Mouse (Mus musculus): ENCODE data around the gene Fstl1. TPM values are rescaled to one million over a fixed set of nuclear protein-coding genes. Genes with fewer than 3 reads are reported as not detected.

The Fstl1 gene
- polyA plus RNA-seq (2012; rRNA removed) (6.1 and 9.9 TPM in 2 replicates), polyA plus RNA-seq (2014; fragmentation: Nextera tagmentation; extraction: Ambion mirVana) (15.4 and 15.8 TPM in 2 replicates)

DNA sequence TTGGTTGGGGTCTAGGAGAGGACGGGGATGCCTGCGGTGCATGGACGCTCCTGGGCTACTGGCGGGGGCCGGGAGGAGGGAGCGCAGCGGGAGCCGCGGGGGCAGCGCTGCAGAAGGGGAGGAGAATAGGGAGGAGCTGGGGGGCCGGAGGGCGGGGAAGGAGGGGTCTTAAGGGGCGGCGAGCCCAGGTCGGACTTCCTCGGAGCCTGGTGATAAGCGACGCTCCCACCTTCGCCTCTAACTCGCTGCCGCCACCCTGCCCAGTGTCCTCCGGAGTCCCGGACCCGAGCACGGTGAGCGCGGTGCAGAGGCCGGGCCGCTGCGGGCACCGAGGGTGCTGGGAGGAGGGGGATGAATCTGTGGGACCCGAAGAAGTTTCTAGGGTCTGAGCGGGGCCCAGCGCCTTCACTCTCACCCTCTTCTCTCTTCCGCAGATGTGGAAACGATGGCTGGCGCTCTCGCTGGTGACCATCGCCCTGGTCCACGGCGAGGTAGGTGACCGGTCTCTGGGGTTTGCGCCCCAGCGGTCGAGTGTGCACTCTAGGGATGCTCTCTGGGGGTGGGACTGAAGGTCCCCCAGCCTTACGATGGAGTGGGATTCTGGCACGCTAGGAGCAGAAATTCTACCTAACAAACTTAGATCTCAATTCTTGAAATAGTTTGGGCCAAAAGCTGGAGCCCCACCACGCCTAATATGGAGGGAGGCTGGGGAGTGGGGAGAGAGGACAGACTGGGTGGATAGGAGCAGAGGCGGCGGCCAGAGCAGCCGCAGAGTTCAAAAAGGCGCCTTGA is at the start of gene Fstl1:
TSS of gene Fstl1 (plus strand) at position 14 of the 792 bp plus-strand sequence.
- H3K27ac ChIP-seq = no peak within 1 kb of the TSS
- no peak for ATAC-seq (ENCODE audit: insufficient read depth)

DNA sequence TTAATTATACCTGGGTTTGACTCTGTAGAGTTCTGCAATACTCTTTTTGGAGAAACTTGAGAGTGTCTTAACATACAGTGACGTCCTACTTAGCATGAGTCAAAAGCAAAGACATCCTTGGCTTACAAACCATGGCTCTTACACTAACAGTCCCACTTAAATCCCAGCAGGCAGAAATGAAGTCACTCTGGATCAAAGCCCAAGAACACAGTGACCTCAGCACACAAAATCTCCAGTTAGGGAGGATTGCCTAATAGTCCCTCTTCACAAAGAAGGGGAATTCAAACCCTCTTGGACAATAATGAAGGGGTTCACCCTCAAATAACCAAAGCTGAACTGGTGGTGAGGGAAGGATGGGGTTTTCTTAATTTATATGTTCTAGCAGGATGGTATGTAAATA is 48.0 kb upstream of the Fstl1 start:
- Histone ChIP-seq H3K9me3 (ENCODE audit: control insufficient read depth, low read length) (no peaks in the 10 kb centered on the region), H3K4me1 (replicated peaks; ENCODE audit: control insufficient read depth in 2 of 2, insufficient read depth in 2 of 2, low read length in 1 of 2) (peaks cover 0 to 3% of the 10 kb centered on the region in 2 experiments; a peak in 1 of 4 replicates), H3K27ac (no peak overlapping the region), H3K27me3 (ENCODE audit: control insufficient read depth, insufficient read depth, low read length) (no peaks in the 10 kb centered on the region), H3K36me3 (replicated peaks; ENCODE audit: control insufficient read depth, insufficient read depth, low read depth) (no peaks in the 10 kb centered on the region), H3K9ac (replicated peaks) (no peak overlapping the region), H3K4me3 (ENCODE audit: insufficient read depth in 1 of 2, low read depth in 2 of 2, low read length in 2 of 2) (no peak overlapping the region), H3K4me2 (ENCODE audit: low read depth) (no peak overlapping the region)
- WGBS (ENCODE audit: insufficient replicate concordance) = 41% methylated on average over 1 of the region's 1 CpGs
- DNase-seq (ENCODE audit: low read depth in 3 of 3, low spot score in 3 of 3) (no peak), ATAC-seq (ENCODE audit: insufficient read depth) (no peak)
- TF ChIP-seq CTCF (IDR thresholded peaks at IDR 0.05; ENCODE audit: low read depth) = no peak
- no peak for TF ChIP-seq EP300 (IDR thresholded peaks at IDR 0.05; ENCODE audit: low read depth)

More for the DNA sequence above, at the start of gene Fstl1:
- Histone ChIP-seq H3K36me3 (replicated peaks; ENCODE audit: control insufficient read depth, insufficient read depth, low read depth) (no peaks in the 10 kb centered on the region), H3K9me3 (ENCODE audit: control insufficient read depth, low read length) (no peaks in the 10 kb centered on the region), H3K27me3 (ENCODE audit: control insufficient read depth, insufficient read depth, low read length) (peaks cover 21% of the 10 kb centered on the region), H3K9ac (replicated peaks) (peak within 1 kb of the TSS; percentile 27; the same call in 1 of the 2 replicates), H3K4me1 (replicated peaks; ENCODE audit: control insufficient read depth in 2 of 2, insufficient read depth in 2 of 2, low read length in 1 of 2) (0 out of 4 replicates have a peak, but pooled peaks cover 0 to 2% of the 10 kb centered on the region in 2 experiments), H3K4me3 (ENCODE audit: insufficient read depth in 1 of 2, low read depth in 2 of 2, low read length in 2 of 2) (peak within 1 kb of the TSS; percentile 31 to 43), H3K4me2 (ENCODE audit: low read depth) (peak within 1 kb of the TSS; percentile 65)
- TF ChIP-seq EP300 (IDR thresholded peaks at IDR 0.05; ENCODE audit: low read depth) (no peak), CTCF (IDR thresholded peaks at IDR 0.05; ENCODE audit: low read depth) (no peak)
- no peak for DNase-seq (ENCODE audit: low read depth in 3 of 3, low spot score in 3 of 3)
- WGBS (ENCODE audit: insufficient replicate concordance) = 2% methylated on average over 48 of the region's 52 CpGs

DNA sequence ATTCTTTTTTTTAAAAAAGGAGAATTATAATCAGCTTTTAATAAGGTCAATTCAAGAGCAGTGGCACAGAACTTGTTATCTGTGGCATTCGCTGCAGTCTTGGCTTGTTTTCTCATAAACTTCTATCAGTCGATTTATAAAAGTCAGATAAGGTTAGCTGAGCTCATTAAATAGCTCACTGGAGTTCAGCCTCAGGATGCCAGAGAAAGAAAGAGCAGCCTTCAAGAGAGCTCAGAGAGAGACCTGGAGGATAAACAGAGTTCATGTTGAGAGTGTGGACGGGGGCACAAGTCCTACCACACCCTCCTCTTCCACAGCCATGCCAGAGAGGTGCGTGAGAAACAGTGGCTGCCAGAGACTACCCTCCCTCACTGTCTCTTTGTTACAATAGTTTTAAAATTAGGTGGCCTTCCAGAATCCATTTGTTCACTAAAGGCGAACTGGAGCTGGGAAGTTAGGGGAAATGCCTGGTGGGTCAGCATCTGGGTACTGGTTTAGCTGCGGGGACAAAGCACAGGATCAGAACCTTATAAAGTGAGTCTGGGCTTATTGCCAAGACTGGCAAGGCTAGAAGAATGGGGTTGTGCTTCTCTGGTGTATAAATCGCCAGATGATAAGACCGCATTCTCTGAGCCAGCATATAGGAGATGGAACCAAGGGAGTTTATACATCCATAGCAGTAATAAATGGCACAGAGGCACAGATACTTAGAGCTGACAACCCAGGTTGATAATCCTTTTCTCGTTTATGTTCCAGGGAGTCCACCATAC is 47.1 kb upstream of the Fstl1 start:
- Histone ChIP-seq H3K9ac (replicated peaks) (no peak overlapping the region), H3K27me3 (ENCODE audit: control insufficient read depth, insufficient read depth, low read length) (no peaks in the 10 kb centered on the region), H3K36me3 (replicated peaks; ENCODE audit: control insufficient read depth, insufficient read depth, low read depth) (no peaks in the 10 kb centered on the region), H3K27ac (no peak overlapping the region), H3K9me3 (ENCODE audit: control insufficient read depth, low read length) (no peaks in the 10 kb centered on the region), H3K4me1 (replicated peaks; ENCODE audit: control insufficient read depth in 2 of 2, insufficient read depth in 2 of 2, low read length in 1 of 2) (peaks cover 0 to 3% of the 10 kb centered on the region in 2 experiments; a peak in 1 of 4 replicates), H3K4me2 (ENCODE audit: low read depth) (no peak overlapping the region), H3K4me3 (ENCODE audit: insufficient read depth in 1 of 2, low read depth in 2 of 2, low read length in 2 of 2) (no peak overlapping the region)
- whole genome bisulfite sequencing (ENCODE audit: insufficient replicate concordance) = 58% methylated on average over 9 of the region's 9 CpGs
- TF ChIP-seq EP300 (IDR thresholded peaks at IDR 0.05; ENCODE audit: low read depth) (no peak), CTCF (IDR thresholded peaks at IDR 0.05; ENCODE audit: low read depth) (no peak)
- no peak for ATAC-seq (ENCODE audit: insufficient read depth)
- DNase-seq (ENCODE audit: low read depth in 3 of 3, low spot score in 3 of 3) = no peak

- no peak overlapping the region for H3K27ac ChIP-seq
- H3K27me3 ChIP-seq (ENCODE audit: control insufficient read depth, insufficient read depth, low read length) = no peaks in the 10 kb centered on the region
- H3K9ac ChIP-seq (replicated peaks) = no peak overlapping the region
- no peaks in the 10 kb centered on the region for H3K9me3 ChIP-seq (ENCODE audit: control insufficient read depth, low read length)
- H3K36me3 ChIP-seq (replicated peaks; ENCODE audit: control insufficient read depth, insufficient read depth, low read depth) = no peaks in the 10 kb centered on the region
- peaks cover 0 to 3% of the 10 kb centered on the region in 2 experiments; a peak in 1 of 4 replicates for H3K4me1 ChIP-seq (replicated peaks; ENCODE audit: control insufficient read depth in 2 of 2, insufficient read depth in 2 of 2, low read length in 1 of 2)
- H3K4me3 ChIP-seq (ENCODE audit: insufficient read depth in 1 of 2, low read depth in 2 of 2, low read length in 2 of 2) = no peak overlapping the region
- ATAC-seq (ENCODE audit: insufficient read depth) = no peak
- no peak overlapping the region for H3K4me2 ChIP-seq (ENCODE audit: low read depth)
- no peak for DNase-seq (ENCODE audit: low read depth in 3 of 3, low spot score in 3 of 3)
- TF ChIP-seq CTCF (IDR thresholded peaks at IDR 0.05; ENCODE audit: low read depth) (no peak), EP300 (IDR thresholded peaks at IDR 0.05; ENCODE audit: low read depth) (no peak)
- WGBS (ENCODE audit: insufficient replicate concordance) = 64% methylated on average over 8 of the region's 8 CpGs
These were observed 46.3 kb upstream of the Fstl1 start for GRCm38 (mm10) chr16:37730293-37730835.
